Mouse (Mus musculus) adrenal gland, postnatal 4 days (tissue): ENCODE data around the gene Nbeal2. TPM values are rescaled to one million over a fixed set of nuclear protein-coding genes. Genes with fewer than 3 reads are reported as not detected.

ENCODE experiments used
- DNase-seq, 2 experiments: peaks; one replicate each; pipeline ENCODE4 v3.0.0; 2021 to 2022; ENCODE audit warnings: low spot score in 2 of 2, mixed read lengths in 2 of 2
- microRNA-seq: library from miRNA; unstranded; fragments of <30 nt; microRNA quantifications from one replicate; pipeline ENCODE4 v1.2.0, GENCODE M21; 2021
- total RNA-seq, 2 experiments: library from RNA; stranded (reverse); gene quantifications; 2 replicates each; pipeline ENCODE4 v1.2.3; 2021

Gene Nbeal2
- total RNA-seq, 2 experiments from 2014 or later: 8.9 to 11.8 TPM

- DNase-seq: no peak
Measured at GRCm38 (mm10) chr9:110620180-110620579, 33.8 kb downstream of the Nbeal2 start.

- peak in 1 of 2 experiments; percentile 4 for DNase-seq
Measured at GRCm38 (mm10) chr9:110617081-110617480, 36.9 kb downstream of the Nbeal2 start.

GRCm38 (mm10) chr9:110611471-110611870 lies 42.5 kb downstream of the Nbeal2 start:
- no peak for DNase-seq

GRCm38 (mm10) chr9:110583521-110583920 lies 70.4 kb downstream of the Nbeal2 start:
- no peak for DNase-seq

- no peak for DNase-seq
Measured at GRCm38 (mm10) chr9:110582161-110582560, 71.8 kb downstream of the Nbeal2 start.

Small RNA genes within 50 kb of the gene (microRNA-seq; reads per million reads assigned to microRNA genes)
- gene Mir8107: not detected

Other genes with a start within 250 kb of the Nbeal2 start
- 10 to 100 TPM; 55.4 to 64.8 TPM for gene Ptpn23, start 245.9 kb downstream of the Nbeal2 start, total RNA-seq
- gene Ngp, start 234.4 kb downstream of the Nbeal2 start, total RNA-seq: 10 to 100 TPM; 24.9 to 79.3 TPM
- gene Klhl18, start 177.5 kb downstream of the Nbeal2 start, total RNA-seq: 10 to 100 TPM; 11.2 to 12.0 TPM
- gene Kif9, start 177.2 kb downstream of the Nbeal2 start, total RNA-seq: under 1 TPM; 0.76 to 0.95 TPM
- gene Setd2, start 121.6 kb downstream of the Nbeal2 start, total RNA-seq: 100 to 1,000 TPM in 1 of 2 experiments, 10 to 100 TPM in 1; 97.0 to 102 TPM
- 10 to 100 TPM; 16.0 to 17.9 TPM for gene Nradd, start 29.7 kb downstream of the Nbeal2 start, total RNA-seq
- gene Ccdc12, start 2.3 kb upstream of the Nbeal2 start, total RNA-seq: 10 to 100 TPM; 65.9 to 74.9 TPM
- gene Myl3, start 87.7 kb upstream of the Nbeal2 start, total RNA-seq: 1 to 10 TPM; 2.9 to 9.8 TPM
- 10 to 100 TPM; 18.0 to 37.9 TPM for gene Pth1r, start 93.0 kb upstream of the Nbeal2 start, total RNA-seq
- gene Prss42, start 144.0 kb upstream of the Nbeal2 start, total RNA-seq: not detected
- not detected for gene Prss44, start 159.8 kb upstream of the Nbeal2 start, total RNA-seq
- not detected for gene Prss43, start 172.5 kb upstream of the Nbeal2 start, total RNA-seq
- gene Prss45, start 180.4 kb upstream of the Nbeal2 start, total RNA-seq: not detected
- gene Prss46, start 190.3 kb upstream of the Nbeal2 start, total RNA-seq: not detected
- gene Prss50, start 203.8 kb upstream of the Nbeal2 start, total RNA-seq: under 1 TPM in 1 of 2 experiments, not detected in 1; 0.34 TPM
- gene Als2cl, start 225.7 kb upstream of the Nbeal2 start, total RNA-seq: 10 to 100 TPM; 22.0 to 22.5 TPM
- 1 to 10 TPM; 1.9 to 3.5 TPM for gene Tmie, start 226.0 kb upstream of the Nbeal2 start, total RNA-seq